Mouse (Mus musculus): Measurements from ENCODE around the gene Lrrc63.

DNA sequence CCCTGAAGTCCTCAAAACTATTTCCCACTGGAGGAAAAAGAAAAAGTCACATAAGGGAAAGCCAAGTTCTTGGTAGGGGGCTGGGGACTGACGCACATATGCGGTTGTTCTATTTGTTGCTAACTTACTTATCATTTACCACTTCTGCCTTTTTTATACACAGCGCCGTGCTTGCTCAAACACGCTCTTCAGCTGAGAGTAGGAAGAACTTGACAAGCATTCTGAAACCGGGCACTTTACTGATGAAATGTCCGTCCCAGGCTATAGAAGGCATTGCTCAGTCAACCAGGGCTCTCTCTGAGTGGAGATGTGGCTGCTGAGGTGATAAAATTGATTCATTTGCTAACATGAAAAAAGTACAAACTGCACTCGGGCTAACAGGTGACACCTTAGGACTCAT is 9.0 kb downstream of the Lrrc63 start:
- TF ChIP-seq CTCF (IDR thresholded peaks at IDR 0.05; ENCODE audit: control insufficient read depth, insufficient read depth, low read length) (no peak), POLR2A (IDR thresholded peaks at IDR 0.05; ENCODE audit: borderline replicate concordance, control insufficient read depth, low read depth, low read length) (no peak)

Data from bone marrow, adult 2 months (tissue).